Mouse (Mus musculus) ES-Bruce4 (cell line): Measurements from ENCODE around the gene Fdx1l. TPM values are rescaled to one million over a fixed set of nuclear protein-coding genes. Genes with fewer than 3 reads are reported as not detected.

ENCODE experiments used
- H3K27ac ChIP-seq: 2 replicates; pipeline ENCODE4 v1.5.1; 2012; ENCODE audit warnings: low read length, inconsistent platforms; ENCODE audit not compliant: insufficient read depth
- H3K27me3 ChIP-seq: 2 replicates; pipeline ENCODE4 v1.6.1; 2012; ENCODE audit warnings: mild to moderate bottlenecking, low read length, inconsistent platforms; ENCODE audit not compliant: control insufficient read depth, poor library complexity, insufficient read depth, severe bottlenecking
- H3K36me3 ChIP-seq: 2 replicates; pipeline ENCODE4 v1.6.1; 2012; ENCODE audit warnings: inconsistent platforms, mild to moderate bottlenecking, low read length, moderate library complexity; ENCODE audit not compliant: control insufficient read depth, poor library complexity, insufficient read depth, severe bottlenecking
- H3K4me1 ChIP-seq: one replicate; pipeline ENCODE4 v1.8.1; 2011; ENCODE audit warnings: low read length; ENCODE audit not compliant: control insufficient read depth, insufficient read depth
- H3K4me3 ChIP-seq: 2 replicates; pipeline ENCODE4 v1.5.1; 2011; ENCODE audit warnings: low read depth, mild to moderate bottlenecking, low read length
- H3K9ac ChIP-seq: 2 replicates; pipeline ENCODE4 v1.6.1; 2012; ENCODE audit warnings: low read depth, mild to moderate bottlenecking, inconsistent platforms; ENCODE audit not compliant: poor library complexity, severe bottlenecking
- H3K9me3 ChIP-seq: replicated peaks from 2 replicates; pipeline ENCODE4 v1.6.1; 2012; ENCODE audit warnings: mild to moderate bottlenecking, low read length, inconsistent platforms; ENCODE audit not compliant: control insufficient read depth, poor library complexity, insufficient read depth, severe bottlenecking
- CTCF ChIP-seq: IDR thresholded peaks from one replicate; pipeline ENCODE4 v1.8.1; 2011; ENCODE audit warnings: low read depth, low read length
- EP300 ChIP-seq: IDR thresholded peaks from 2 replicates; pipeline ENCODE4 v1.6.1; 2011; ENCODE audit warnings: low read depth, low read length; ENCODE audit not compliant: insufficient read depth
- POLR2A ChIP-seq: IDR thresholded peaks from one replicate; pipeline ENCODE4 v1.8.1; 2011; ENCODE audit warnings: low read length; ENCODE audit not compliant: insufficient read depth
- polyA plus RNA-seq: library from polyadenylated mRNA; stranded (reverse); fragments of >200 nt; gene quantifications from 2 replicates; pipeline ENCODE4 v1.2.4, GENCODE M21; 2011; ENCODE audit warnings: low read depth; ENCODE audit not compliant: missing spikeins, insufficient read depth, insufficient read length

Fdx1l gene
- polyA plus RNA-seq = 25.9 and 38.8 TPM in 2 replicates

DNA sequence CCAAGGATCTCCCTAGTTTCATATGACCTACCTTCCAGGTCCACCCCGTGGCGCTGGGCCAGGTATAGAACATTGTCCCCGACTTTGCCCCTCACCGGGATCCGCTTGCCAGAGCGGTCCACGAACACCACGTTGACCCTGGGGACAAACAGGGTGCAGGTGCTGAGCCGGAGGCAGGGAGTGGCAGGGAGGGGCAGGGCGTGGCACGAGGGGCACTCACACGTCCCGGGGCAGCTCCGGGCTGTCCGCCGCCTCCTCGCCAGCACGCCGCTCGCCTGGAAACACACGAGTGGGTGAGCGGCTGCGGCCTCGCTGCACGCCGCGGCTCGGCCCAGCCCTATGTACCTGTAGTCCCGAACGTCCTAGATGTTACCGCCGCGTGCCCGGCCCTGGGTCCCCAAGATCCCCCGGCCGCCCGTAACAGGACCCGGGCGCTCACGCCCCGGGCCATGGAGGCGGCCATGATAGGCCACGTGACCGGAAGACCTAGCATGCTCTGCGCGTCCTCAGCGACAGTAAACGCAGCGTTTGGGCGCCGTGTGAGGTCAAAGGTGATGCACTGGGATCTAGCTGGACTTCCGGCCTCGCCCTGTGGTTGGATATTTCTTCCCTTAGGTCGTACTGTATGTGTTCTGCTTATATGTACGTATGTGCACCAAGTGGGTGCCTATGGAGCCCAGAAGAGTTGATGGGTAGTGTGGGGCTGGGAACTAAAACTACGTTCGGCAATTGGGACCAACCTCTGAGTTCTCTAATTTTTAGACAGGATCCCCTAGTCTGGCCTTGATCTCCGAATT, at the start of gene Fdx1l, which contains the start of gene Gm49373:
TSS of gene Fdx1l (minus strand) at position 571 of the 797 bp plus-strand sequence.
TSS of gene Gm49373 (minus strand) at position 53 of the 797 bp plus-strand sequence.
- H3K4me3 ChIP-seq = peak within 1 kb of the TSS; percentile 82
- no peaks in the 10 kb centered on the region for H3K9me3 ChIP-seq
- peaks cover 27% of the 10 kb centered on the region for H3K36me3 ChIP-seq
- H3K27ac ChIP-seq = peak within 1 kb of the TSS; percentile 44
- TF ChIP-seq CTCF (no peak), POLR2A (peak; percentile 69), EP300 (peak; percentile 50; the same call in 1 of the 2 replicates)
- H3K27me3 ChIP-seq = no peaks in the 10 kb centered on the region
- H3K9ac ChIP-seq = peak within 1 kb of the TSS; percentile 76
- H3K4me1 ChIP-seq = no peaks in the 10 kb centered on the region

DNA sequence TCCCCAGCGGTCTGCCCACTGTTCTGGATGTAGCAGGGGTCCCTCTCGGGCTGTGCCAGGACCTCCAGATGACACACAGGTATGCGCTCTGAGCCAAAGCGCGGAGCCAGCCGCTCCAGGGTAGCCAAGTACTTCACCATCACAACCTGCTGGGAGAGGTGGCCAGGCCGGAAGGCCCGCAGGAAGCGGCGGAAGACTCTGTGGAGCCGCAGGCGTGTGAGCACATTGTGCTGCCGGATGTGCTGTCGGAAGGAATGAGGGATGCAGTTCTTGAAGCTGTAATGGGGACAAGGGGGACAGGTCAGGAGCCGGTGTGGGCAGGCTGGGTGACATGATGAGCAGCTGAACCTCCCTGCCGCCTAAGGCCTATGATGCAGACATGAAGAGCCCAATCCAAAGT, 48.1 kb upstream of the Fdx1l start:
- Histone ChIP-seq H3K4me1 (no peaks in the 10 kb centered on the region), H3K4me3 (peak overlapping the region; percentile 49), H3K9me3 (no peaks in the 10 kb centered on the region), H3K27me3 (no peaks in the 10 kb centered on the region), H3K9ac (peak overlapping the region; percentile 44), H3K36me3 (no peaks in the 10 kb centered on the region), H3K27ac (no peak overlapping the region)
- TF ChIP-seq POLR2A (no peak), EP300 (no peak), CTCF (no peak)

DNA sequence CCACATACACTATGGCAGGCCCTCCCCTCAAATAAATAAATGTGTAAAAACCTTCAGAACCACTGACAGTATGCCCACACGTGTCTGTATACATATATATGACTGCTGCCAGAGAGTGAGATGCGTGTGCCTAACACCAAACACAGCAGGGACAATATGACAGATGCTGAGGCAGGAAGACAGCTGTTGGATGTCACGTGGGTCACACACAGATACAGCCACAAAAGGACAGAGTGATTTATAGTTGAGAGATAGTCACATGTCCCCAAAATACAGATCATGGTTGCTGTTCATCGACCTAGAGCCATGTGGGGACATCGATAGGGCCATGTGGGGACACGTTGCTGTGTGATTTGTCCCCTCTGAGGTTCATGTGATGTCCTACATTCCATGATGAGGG, 43.7 kb upstream of the Fdx1l start:
- Histone ChIP-seq H3K9me3 (no peaks in the 10 kb centered on the region), H3K9ac (no peak overlapping the region), H3K4me1 (no peaks in the 10 kb centered on the region), H3K36me3 (no peaks in the 10 kb centered on the region), H3K27me3 (no peaks in the 10 kb centered on the region), H3K4me3 (no peak overlapping the region), H3K27ac (no peak overlapping the region)
- no peak for TF ChIP-seq EP300
- no peak for TF ChIP-seq CTCF
- no peak for TF ChIP-seq POLR2A

DNA sequence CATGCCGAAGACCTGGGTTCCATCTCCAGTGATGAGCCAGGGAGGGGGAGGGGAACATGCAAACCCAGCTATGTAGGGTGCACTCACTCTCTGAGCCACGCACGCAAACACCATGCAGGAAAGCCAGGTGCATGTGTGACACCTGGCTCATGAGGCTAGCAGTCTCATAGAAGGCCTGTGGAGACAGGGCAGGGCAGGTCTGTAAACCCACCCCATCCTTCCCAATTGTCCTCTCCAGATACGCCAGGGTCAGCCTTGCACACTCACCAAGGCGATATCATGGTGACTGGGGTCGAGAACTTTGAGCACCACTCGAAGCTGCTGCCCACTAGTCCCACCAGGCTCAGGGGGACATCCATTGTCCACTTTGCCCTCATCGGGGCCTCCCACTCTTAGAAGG, 41.7 kb upstream of the Fdx1l start:
- TF ChIP-seq POLR2A = no peak
- no peak for TF ChIP-seq EP300
- no peak for TF ChIP-seq CTCF
- Histone ChIP-seq H3K9ac (no peak overlapping the region), H3K4me3 (no peak overlapping the region), H3K36me3 (no peaks in the 10 kb centered on the region), H3K27me3 (no peaks in the 10 kb centered on the region), H3K4me1 (no peaks in the 10 kb centered on the region), H3K27ac (no peak overlapping the region), H3K9me3 (no peaks in the 10 kb centered on the region)

DNA sequence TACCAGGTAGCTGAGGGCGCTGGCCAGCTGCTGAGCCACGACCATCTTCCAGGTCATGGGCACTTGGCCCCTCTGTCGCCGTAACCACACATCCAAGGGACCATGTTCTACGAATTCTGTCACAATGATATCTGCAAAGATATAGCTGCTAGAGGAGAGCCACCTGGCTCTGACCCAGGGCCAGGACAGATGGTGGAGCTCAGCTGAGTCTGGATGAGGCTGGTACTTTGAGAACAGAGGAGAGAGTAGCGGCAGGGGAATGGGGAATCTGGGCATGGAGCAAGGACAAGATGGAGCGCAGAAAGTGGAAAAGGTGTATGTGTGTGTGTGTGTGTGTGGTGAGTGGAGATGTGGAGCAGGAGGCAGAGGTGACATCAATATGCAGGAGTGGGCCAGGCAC, 40.8 kb upstream of the Fdx1l start:
- H3K4me1 ChIP-seq = no peaks in the 10 kb centered on the region

DNA sequence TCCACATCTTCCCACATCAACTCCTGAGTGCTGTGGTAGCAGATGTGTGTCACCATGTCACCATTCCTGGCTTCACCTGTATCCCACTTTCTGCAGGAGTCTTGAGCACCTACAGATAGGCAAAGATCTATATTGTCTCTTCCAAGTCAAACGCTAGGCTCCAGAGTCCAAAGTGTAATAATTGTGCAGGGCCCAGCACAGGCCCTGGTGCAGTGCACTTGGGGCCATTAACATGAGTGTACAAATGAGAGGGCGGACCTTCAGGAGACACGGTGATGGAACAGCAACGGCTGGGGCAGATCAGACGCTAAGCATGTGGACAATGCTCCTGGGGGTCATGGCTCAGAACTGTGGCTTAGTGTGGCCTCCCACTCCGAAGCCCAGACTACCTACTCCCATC, 40.3 kb upstream of the Fdx1l start:
- Histone ChIP-seq H3K27ac (no peak overlapping the region), H3K9me3 (no peaks in the 10 kb centered on the region), H3K36me3 (no peaks in the 10 kb centered on the region), H3K4me3 (no peak overlapping the region), H3K27me3 (no peaks in the 10 kb centered on the region), H3K9ac (no peak overlapping the region), H3K4me1 (no peaks in the 10 kb centered on the region)
- TF ChIP-seq POLR2A (no peak), CTCF (no peak), EP300 (no peak)

More for the DNA sequence above, 40.8 kb upstream of the Fdx1l start:
- H3K27ac ChIP-seq = no peak overlapping the region
- no peak for TF ChIP-seq EP300
- no peak for TF ChIP-seq POLR2A
- no peak for TF ChIP-seq CTCF
- H3K36me3 ChIP-seq = no peaks in the 10 kb centered on the region
- H3K9me3 ChIP-seq = no peaks in the 10 kb centered on the region
- H3K4me3 ChIP-seq = no peak overlapping the region
- no peaks in the 10 kb centered on the region for H3K27me3 ChIP-seq
- H3K9ac ChIP-seq = no peak overlapping the region
